Mouse (Mus musculus) embryonic facial prominence, embryonic 15.5 days (tissue): Measurements from ENCODE around the gene Rps6kb2. TPM values are rescaled to one million over a fixed set of nuclear protein-coding genes. Genes with fewer than 3 reads are reported as not detected.

Experiments used
- ATAC-seq: fragments of 200-750 bp; cut with Nextera tagmentation; 2 replicates; pipeline ENCODE4 v1.8.0; 2017; ENCODE audit warnings: low read depth, moderate TSS enrichment; ENCODE audit not compliant: insufficient number of reproducible peaks, low FRiP score, low TSS enrichment
- H3K27ac ChIP-seq: fragments of 300-500 bp; sonication (generic); replicated peaks from 2 replicates; pipeline ENCODE4 v1.5.1; 2015; ENCODE audit warnings: mild to moderate bottlenecking, inconsistent platforms
- H3K27me3 ChIP-seq: fragments of 300-500 bp; sonication (generic); 2 replicates; pipeline ENCODE4 v1.6.1; 2015; ENCODE audit warnings: inconsistent platforms
- H3K36me3 ChIP-seq: fragments of 300-500 bp; sonication (generic); 2 replicates; pipeline ENCODE4 v1.6.1; 2015; ENCODE audit warnings: mild to moderate bottlenecking, inconsistent platforms
- H3K4me1 ChIP-seq: fragments of 300-500 bp; sonication (generic); 2 replicates; pipeline ENCODE4 v1.6.1; 2015; ENCODE audit warnings: inconsistent platforms
- H3K4me2 ChIP-seq: fragments of 300-500 bp; sonication (generic); replicated peaks from 2 replicates; pipeline ENCODE4 v1.6.1; 2015; ENCODE audit warnings: mild to moderate bottlenecking, inconsistent platforms
- H3K4me3 ChIP-seq: fragments of 300-500 bp; sonication (generic); replicated peaks from 2 replicates; pipeline ENCODE4 v1.5.1; 2015; ENCODE audit warnings: mild to moderate bottlenecking, inconsistent platforms
- H3K9ac ChIP-seq: fragments of 300-500 bp; sonication (generic); 2 replicates; pipeline ENCODE4 v1.6.1; 2015; ENCODE audit warnings: inconsistent platforms
- H3K9me3 ChIP-seq: fragments of 300-500 bp; sonication (generic); replicated peaks from 2 replicates; pipeline ENCODE4 v1.6.1; 2016; ENCODE audit warnings: inconsistent platforms
- WGBS: fragments of 180-500 bp; shearing (Covaris S2); methylation state at CpG from one replicate; pipeline ENCODE4 v1.1.7; 2015; 5-methylcytosine and 5-hydroxymethylcytosine counted together
- polyA plus RNA-seq: library from polyadenylated mRNA; unstranded; fragments of >200 nt; fragmentation: Nextera tagmentation; extraction: Ambion mirVana; gene quantifications from 2 replicates; pipeline ENCODE4 v1.2.1, GENCODE M21; 2015

Gene Rps6kb2
- polyA plus RNA-seq, 1 experiment from 2014 or later: 70.4 TPM

GRCm38 (mm10) chr19:4184976-4185975 is 22.1 kb upstream of the Rps6kb2 start:
- Histone ChIP-seq H3K9ac (no peak overlapping the region), H3K36me3 (no peaks in the 10 kb centered on the region), H3K27me3 (no peaks in the 10 kb centered on the region), H3K27ac (no peak overlapping the region; the same call in 1 of the 2 replicates), H3K4me3 (no peak overlapping the region), H3K4me2 (no peak overlapping the region), H3K4me1 (peaks cover 16% of the 10 kb centered on the region), H3K9me3 (no peaks in the 10 kb centered on the region)
- ATAC-seq: no peak
- 51% methylated on average over 15 of the region's 15 CpGs for WGBS

GRCm38 (mm10) chr19:4183689-4184088 is 20.5 kb upstream of the Rps6kb2 start:
- H3K9ac ChIP-seq: no peak overlapping the region
- H3K27me3 ChIP-seq: no peaks in the 10 kb centered on the region
- no peak overlapping the region for H3K4me3 ChIP-seq
- H3K4me2 ChIP-seq: no peak overlapping the region
- peaks cover 16% of the 10 kb centered on the region for H3K4me1 ChIP-seq
- H3K36me3 ChIP-seq: no peaks in the 10 kb centered on the region
- H3K9me3 ChIP-seq: no peaks in the 10 kb centered on the region
- no peak overlapping the region for H3K27ac ChIP-seq
- 63% methylated on average over 2 of the region's 2 CpGs for WGBS
- no peak for ATAC-seq

GRCm38 (mm10) chr19:4181892-4182291 is 18.7 kb upstream of the Rps6kb2 start:
- H3K27me3 ChIP-seq: no peaks in the 10 kb centered on the region
- peaks cover 16% of the 10 kb centered on the region for H3K4me1 ChIP-seq
- H3K36me3 ChIP-seq: no peaks in the 10 kb centered on the region
- no peak overlapping the region for H3K9ac ChIP-seq
- H3K27ac ChIP-seq: no peak overlapping the region
- 41% methylated on average over 3 of the region's 3 CpGs for WGBS
- no peak overlapping the region for H3K4me2 ChIP-seq
- no peak for ATAC-seq
- no peaks in the 10 kb centered on the region for H3K9me3 ChIP-seq
- no peak overlapping the region for H3K4me3 ChIP-seq

GRCm38 (mm10) chr19:4180411-4180810 is 17.3 kb upstream of the Rps6kb2 start:
- no peaks in the 10 kb centered on the region for H3K36me3 ChIP-seq
- no peak overlapping the region for H3K9ac ChIP-seq
- H3K9me3 ChIP-seq: no peaks in the 10 kb centered on the region
- WGBS: 83% methylated on average over 7 of the region's 7 CpGs
- ATAC-seq: no peak
- H3K4me2 ChIP-seq: no peak overlapping the region
- peaks cover 19% of the 10 kb centered on the region for H3K4me1 ChIP-seq
- H3K27me3 ChIP-seq: no peaks in the 10 kb centered on the region
- no peak overlapping the region for H3K4me3 ChIP-seq
- H3K27ac ChIP-seq: no peak overlapping the region

GRCm38 (mm10) chr19:4175368-4175947 is 12.3 kb upstream of the Rps6kb2 start, which contains the start of gene Carns1:
Gene Carns1, minus strand, starts transcription at chr19:4175479.
- ATAC-seq: peak; percentile 74
- Histone ChIP-seq H3K27ac (peak within 1 kb of the TSS; percentile 24), H3K27me3 (no peaks in the 10 kb centered on the region), H3K9ac (no peak within 1 kb of the TSS), H3K4me2 (peak within 1 kb of the TSS; percentile 26), H3K9me3 (no peaks in the 10 kb centered on the region), H3K4me3 (0 out of 2 replicates have a peak within 1 kb of the TSS, but pooled peaks have one; percentile 1), H3K4me1 (peaks cover 26% of the 10 kb centered on the region), H3K36me3 (no peaks in the 10 kb centered on the region)
- WGBS: 8% methylated on average over 11 of the region's 11 CpGs

- Histone ChIP-seq H3K9me3 (no peaks in the 10 kb centered on the region), H3K36me3 (no peaks in the 10 kb centered on the region), H3K4me2 (no peak overlapping the region), H3K9ac (no peak overlapping the region), H3K27ac (no peak overlapping the region), H3K4me1 (peaks cover 36% of the 10 kb centered on the region), H3K27me3 (no peaks in the 10 kb centered on the region), H3K4me3 (no peak overlapping the region)
- 53% methylated on average over 11 of the region's 11 CpGs for WGBS
- ATAC-seq: no peak
Measured at GRCm38 (mm10) chr19:4172925-4173324, 9.8 kb upstream of the Rps6kb2 start.

- no peaks in the 10 kb centered on the region for H3K36me3 ChIP-seq
- H3K27me3 ChIP-seq: no peaks in the 10 kb centered on the region
- H3K9me3 ChIP-seq: no peaks in the 10 kb centered on the region
- peaks cover 36% of the 10 kb centered on the region for H3K4me1 ChIP-seq
- no peak for ATAC-seq
- H3K9ac ChIP-seq: no peak overlapping the region
- H3K27ac ChIP-seq: peak overlapping the region; percentile 65
- no peak overlapping the region for H3K4me3 ChIP-seq
- no peak overlapping the region for H3K4me2 ChIP-seq
- WGBS: 56% methylated on average over 13 of the region's 13 CpGs
Measured at GRCm38 (mm10) chr19:4171393-4172290, 8.5 kb upstream of the Rps6kb2 start.

- H3K36me3 ChIP-seq: no peaks in the 10 kb centered on the region
- H3K4me1 ChIP-seq: peaks cover 34% of the 10 kb centered on the region
- H3K4me3 ChIP-seq: no peak overlapping the region
- no peak overlapping the region for H3K4me2 ChIP-seq
- H3K9me3 ChIP-seq: no peaks in the 10 kb centered on the region
- 86% methylated on average over 10 of the region's 10 CpGs for WGBS
- no peak overlapping the region for H3K9ac ChIP-seq
- no peak overlapping the region for H3K27ac ChIP-seq
- no peaks in the 10 kb centered on the region for H3K27me3 ChIP-seq
- no peak for ATAC-seq
Measured at GRCm38 (mm10) chr19:4170723-4171392, 7.7 kb upstream of the Rps6kb2 start.

- peak; percentile 32 for ATAC-seq
- 4% methylated on average over 27 of the region's 27 CpGs for WGBS
Measured at GRCm38 (mm10) chr19:4169810-4170209, 6.7 kb upstream of the Rps6kb2 start.

GRCm38 (mm10) chr19:4169378-4169784 is 6.2 kb upstream of the Rps6kb2 start:
- under 1% methylated on average over 43 of the region's 43 CpGs for WGBS
- no peaks in the 10 kb centered on the region for H3K9me3 ChIP-seq
- H3K27me3 ChIP-seq: no peaks in the 10 kb centered on the region
- H3K27ac ChIP-seq: peak overlapping the region; percentile 91
- H3K4me2 ChIP-seq: peak overlapping the region; percentile 91
- H3K4me3 ChIP-seq: peak overlapping the region; percentile 52
- H3K4me1 ChIP-seq: peaks cover 25% of the 10 kb centered on the region
- H3K9ac ChIP-seq: peak overlapping the region; percentile 74
- H3K36me3 ChIP-seq: no peaks in the 10 kb centered on the region
- ATAC-seq: peak; percentile 94

More at GRCm38 (mm10) chr19:4169810-4170209, 6.7 kb upstream of the Rps6kb2 start:
- Histone ChIP-seq H3K4me1 (peaks cover 25% of the 10 kb centered on the region), H3K27me3 (no peaks in the 10 kb centered on the region), H3K4me3 (peak overlapping the region; percentile 52), H3K4me2 (peak overlapping the region; percentile 91), H3K27ac (peak overlapping the region; percentile 91), H3K9me3 (no peaks in the 10 kb centered on the region), H3K36me3 (no peaks in the 10 kb centered on the region), H3K9ac (peak overlapping the region; percentile 74)
